Mouse (Mus musculus) CD4-positive helper T cell, adult 2 months (primary cell): ENCODE measurements around the gene Slc9a5.

Experiments used
- DNase-seq: peaks from one replicate; pipeline ENCODE4 v3.0.0-alpha.2; 2012; ENCODE audit warnings: low read depth, missing footprints, low spot score

Slc9a5 gene

DNA sequence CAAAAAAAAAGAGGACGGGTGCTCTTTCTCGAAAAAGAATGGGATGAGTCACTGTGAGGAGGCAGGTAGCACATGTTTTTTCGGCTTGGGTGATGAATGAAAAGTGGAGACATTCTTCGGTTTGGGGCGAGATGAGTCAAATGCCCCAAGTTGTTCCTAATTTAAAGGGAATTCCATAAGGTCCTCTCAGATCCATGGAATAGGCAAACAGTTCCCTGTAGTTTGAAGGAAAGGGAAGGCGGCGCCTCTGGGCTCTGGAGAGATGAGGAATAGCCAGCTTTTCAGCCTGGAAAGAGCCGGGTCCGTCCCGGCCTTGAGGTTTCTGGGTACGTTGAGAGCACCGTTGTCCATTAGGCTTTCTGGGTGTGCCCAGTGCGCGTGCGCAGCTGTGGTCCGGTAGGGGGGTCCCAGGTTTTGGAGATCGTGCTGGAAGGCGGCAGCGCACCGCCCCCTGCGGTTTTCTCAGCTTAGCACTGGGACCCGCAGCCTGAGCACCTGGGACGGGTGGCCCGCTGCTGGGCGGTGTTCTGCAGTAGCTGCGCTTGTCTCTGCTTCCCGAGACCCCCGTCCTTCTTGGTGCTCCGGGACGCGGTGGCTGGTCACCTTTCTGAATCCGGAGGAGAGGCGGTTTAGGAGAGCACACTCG lies at the start of gene Slc9a5:
Gene Slc9a5, plus strand, starts transcription at position 394 of the 646 bp plus-strand sequence.
- DNase-seq: peak; percentile 50

DNA sequence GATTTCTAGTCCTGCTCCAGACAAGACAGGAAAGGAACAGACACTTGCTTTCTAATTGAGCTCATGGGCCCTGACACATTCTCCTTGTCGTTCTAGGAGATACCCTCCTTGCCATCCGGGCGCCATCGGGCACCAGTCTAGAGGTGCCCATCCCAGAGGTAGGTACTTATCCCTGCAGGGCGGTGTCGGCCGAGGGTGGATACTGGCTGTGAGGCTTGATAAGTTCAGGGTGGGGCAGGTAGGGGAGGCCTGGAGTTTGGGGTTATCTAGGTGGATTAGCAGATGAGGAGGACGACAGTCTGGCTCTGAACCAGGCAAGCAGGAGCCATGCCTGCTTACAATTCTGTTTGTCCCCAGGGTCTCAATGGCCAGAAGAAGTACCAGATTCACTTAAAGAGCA lies 48.7 kb upstream of the Slc9a5 start:
- DNase-seq: no peak

- DNase-seq: no peak
These were observed 45.2 kb upstream of the Slc9a5 start for GRCm38 (mm10) chr8:105303396-105303795.

DNA sequence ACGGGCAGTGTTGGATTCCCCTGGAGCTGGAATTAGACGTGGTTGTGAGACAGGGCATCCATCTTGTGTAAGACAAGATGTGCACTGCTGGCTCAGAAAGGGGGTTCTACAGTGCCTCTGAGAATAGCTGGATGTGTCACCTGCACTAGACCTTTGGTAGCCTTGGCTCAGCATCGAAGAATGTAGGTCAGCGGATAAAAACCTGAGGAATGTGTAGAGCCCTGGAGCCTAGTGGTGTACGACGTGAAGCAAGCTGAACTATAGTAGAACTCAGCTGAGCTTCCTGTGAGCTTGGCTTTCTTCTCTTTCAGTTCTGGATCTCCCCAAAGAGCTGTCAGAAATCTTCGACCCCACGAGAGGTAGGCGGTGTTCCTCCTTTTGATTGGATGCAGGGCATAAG lies 44.8 kb upstream of the Slc9a5 start:
- no peak for DNase-seq

DNA sequence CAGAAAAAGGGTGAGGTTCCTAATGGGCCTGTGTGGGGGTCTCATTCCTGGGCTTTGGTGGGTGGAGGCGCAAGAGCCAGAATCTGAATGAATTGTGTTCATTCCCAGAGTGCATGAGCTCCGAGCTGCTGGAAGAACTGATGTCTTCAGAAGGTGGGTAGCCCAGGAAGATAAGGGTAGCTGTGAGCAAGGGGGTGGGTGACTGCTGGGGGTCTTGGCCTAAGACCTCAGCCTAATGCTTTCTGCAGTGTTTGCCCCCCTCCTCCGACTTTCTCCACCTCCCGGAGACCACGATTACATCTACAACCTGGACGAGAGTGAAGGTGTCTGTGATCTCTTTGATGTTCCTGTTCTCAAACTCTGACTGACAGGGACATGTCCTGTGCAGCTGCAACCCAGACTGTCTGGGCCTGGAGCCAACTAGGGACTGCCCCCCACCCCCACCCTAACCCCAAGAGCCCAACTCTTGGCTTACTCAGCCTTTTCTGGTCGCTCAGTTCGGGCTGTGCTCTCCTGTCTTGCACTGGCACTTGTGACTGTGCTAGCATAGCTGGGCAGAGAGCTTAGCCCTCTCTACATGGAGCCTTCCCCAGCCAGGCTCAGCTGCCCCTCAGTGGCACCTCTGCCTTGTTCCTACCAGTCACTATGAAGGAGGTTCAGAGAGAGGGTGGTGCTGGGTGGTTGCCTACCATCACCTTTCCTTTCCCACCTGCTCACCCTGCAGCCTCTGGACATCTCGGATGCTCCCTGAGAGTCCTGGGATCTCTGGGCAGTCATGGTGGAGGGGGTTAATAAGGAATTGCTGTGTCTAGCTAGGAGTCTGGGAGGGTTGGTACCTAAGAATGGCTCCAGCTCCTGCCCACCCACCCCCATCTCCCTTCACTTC lies 44.1 kb upstream of the Slc9a5 start:
- peak; percentile 60 for DNase-seq

DNA sequence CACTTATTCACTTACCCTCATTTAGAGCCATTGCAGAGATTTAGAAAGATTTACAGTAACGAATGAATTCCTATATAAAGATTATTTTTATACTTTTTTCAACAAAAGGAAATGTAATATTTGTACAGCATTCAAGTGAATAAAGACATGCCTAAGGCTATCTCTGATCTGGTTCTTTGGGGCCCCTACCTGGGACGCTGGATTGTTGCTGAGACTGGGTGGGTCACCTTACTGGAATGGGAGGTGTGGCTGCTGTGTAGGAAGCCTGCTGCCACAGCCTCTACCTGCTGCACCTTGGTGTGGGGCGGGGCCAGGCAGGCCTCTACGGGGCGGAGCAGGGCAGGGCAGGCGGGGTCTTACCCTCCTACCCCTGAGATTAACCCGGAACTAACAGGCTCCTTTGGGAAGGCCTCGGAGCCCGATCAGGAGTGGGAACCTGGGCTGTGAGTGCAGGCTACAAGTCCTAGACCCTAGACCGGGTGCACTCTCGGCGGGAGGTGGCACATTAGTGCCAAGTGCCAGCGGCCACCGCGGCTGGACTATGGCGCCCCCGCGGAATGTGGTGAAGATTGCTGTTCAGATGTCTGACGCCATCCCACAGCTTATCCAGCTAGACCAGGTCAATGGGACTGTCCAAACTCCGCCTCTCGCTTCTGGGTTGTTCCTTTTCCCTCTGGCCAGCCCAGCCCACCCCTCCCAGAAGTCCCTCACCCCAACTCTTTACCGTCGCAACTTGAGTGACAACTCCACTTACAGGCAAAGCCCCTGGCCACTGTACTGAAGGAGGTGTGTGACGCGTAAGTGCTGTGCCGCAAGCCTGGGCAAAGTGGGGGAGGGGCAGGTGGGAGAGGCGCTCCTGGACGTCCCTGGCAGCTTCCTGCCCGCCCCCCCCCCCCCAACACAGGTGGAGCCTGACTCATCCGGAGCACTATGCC lies 43.2 kb upstream of the Slc9a5 start, which contains the start of gene Elmo3:
Gene Elmo3, plus strand, starts transcription at position 391 of the 935 bp plus-strand sequence.
- DNase-seq: peak; percentile 63

GRCm38 (mm10) chr8:105306146-105306691 lies 42.4 kb upstream of the Slc9a5 start:
- no peak for DNase-seq

DNA sequence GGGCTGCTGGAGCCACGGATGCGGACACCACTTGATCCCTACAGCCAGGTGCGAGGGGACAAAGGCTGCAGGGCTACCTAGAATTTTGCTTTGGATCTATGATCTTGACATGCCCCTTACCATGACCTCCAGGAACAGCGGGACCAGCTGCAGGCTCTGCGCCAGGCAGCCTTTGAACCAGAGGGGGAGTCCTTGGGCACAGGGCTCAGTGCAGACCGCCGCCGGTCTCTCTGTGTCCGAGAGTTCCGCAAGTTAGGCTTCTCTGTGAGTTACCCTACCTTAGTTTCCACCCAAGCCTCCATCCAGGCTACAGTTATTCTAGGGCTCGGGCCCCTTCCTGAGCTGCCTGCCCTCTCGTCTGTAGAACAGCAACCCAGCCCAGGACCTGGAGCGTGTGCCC lies 41.0 kb upstream of the Slc9a5 start:
- DNase-seq: no peak

DNA sequence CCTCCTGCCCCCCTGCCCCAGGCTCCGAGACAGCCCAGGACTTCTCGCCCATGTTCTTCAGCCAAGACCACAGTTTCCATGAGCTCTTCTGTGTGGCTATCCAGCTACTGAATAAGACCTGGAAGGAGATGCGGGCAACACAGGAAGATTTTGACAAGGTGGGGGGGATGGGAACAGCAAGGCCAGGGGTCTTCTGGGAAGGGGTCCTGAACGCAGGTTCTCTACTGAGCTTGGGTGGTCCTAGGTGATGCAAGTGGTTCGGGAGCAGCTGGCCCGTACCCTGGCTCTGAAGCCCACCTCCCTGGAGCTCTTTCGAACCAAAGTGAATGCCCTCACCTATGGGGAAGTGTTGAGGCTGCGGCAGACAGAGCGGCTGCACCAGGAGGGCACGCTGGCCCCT lies 40.2 kb upstream of the Slc9a5 start:
- DNase-seq: no peak

DNA sequence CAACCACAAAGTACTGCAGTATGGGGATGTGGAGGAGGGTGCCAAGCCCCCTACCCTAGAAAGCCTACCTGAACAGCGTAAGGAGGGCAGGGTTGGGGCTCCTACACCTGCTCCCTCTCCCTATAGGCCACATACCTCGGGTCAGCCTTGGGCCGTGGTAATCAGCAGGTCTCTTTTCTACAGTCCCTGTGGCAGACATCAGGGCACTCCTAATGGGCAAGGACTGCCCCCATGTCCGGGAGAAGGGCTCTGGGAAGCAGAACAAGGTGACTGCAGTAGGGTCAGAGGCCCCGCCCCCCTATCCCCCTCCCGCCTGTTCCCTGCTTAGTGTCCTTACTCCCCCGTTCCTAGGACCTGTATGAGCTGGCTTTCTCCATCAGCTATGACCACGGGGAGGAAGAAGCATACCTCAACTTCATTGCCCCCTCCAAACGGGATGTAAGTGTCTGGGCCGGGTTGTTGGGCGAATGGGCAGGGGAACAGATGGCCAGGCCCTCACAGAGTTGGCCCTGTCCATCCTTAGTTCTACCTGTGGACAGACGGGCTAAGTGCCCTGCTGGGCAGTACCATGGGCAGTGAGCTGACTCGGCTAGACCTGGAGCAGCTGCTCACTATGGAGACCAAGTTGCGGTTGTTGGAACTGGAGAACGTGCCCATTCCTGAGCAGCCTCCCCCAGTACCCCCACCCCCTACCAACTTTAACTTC lies 39.3 kb upstream of the Slc9a5 start:
- no peak for DNase-seq

DNA sequence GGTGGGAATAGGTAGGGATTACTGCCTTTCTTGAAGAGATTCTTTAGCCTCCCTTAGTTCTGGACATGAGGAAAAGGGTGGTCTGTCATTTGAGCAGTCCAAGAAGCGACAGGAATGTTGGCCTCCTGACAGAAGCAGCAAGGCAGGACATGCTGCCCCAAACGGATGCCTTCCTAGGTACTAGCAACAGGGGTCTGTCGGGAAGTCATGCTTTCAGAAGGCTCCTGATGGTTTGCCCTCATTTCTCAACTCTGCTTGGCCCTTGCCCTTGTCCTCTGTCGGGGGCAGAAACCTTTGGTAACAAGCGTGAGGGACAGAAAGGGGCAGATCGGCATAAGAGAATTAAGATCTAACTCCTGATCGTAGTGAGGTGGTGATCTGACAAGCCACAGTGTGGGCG lies 38.5 kb upstream of the Slc9a5 start:
- DNase-seq: no peak

DNA sequence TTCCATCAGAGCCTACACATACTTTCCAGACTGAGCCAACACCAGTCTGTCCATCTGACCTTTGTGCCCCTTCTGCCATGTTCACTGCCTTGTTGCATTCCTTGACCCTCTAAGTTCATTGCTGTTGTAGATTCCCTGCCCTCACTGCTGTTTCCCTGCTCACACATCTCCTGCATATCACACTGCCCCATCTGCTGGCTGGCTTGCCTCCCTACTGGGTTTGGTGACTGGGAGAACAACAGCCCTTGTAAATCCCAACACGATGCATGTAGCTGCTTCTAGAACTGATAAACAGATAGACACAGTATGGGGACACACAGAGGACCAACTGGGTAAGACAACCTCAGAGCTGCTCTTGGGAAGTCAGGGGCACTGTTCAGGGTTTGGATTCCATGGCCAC lies 36.9 kb upstream of the Slc9a5 start:
- no peak for DNase-seq

DNA sequence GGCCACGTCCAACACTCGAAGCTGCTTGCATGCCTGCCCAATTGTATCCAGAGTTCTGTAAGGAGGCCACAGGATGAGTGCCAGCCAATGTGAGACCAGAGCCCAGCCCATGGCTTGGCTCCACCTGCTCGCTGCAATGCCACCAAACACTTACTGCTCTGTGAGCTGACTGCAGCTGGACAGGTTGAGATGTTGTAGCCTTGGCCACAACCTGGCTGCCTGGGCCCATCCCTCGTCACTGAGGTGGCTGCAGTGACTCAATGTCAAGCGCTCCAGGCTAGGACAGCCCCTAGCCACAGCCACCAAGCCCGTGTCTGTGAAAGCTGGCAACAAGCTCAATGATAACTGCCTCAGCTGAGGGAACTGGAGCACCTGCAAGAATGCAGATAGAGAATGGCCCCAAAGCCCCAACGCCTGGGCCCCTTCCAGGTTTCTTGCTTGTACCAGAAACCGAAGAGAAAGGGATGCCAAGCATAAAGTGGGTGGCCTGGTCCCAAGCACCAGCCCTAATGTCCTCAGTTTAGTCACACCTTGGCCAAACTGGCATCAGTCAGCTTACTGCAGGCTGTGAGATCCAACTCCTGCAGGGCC lies 35.7 kb upstream of the Slc9a5 start:
- DNase-seq: no peak

- no peak for DNase-seq
These were observed 34.8 kb upstream of the Slc9a5 start for GRCm38 (mm10) chr8:105313622-105314402.

- DNase-seq: no peak
These were observed 33.4 kb upstream of the Slc9a5 start for GRCm38 (mm10) chr8:105315073-105315769.

DNA sequence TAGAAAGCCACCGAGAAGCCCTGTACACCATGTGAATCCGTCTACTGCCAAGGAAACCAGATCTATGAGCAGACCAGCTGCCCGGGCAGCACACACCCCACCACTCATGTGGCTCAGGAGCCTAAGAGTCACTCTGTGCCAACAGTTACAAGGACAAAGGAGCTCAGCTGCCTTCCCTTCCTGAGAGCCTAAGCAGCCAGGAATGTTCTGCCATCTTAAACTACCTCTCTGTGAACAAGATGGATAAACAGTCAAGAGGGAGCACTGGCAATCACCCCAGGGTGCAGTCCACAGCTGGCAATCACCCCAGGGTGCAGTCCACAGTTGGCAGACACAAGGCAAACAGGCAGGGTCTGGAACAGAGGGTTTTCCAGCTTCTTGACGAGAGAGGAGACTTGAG lies 30.7 kb upstream of the Slc9a5 start:
- DNase-seq: no peak

DNA sequence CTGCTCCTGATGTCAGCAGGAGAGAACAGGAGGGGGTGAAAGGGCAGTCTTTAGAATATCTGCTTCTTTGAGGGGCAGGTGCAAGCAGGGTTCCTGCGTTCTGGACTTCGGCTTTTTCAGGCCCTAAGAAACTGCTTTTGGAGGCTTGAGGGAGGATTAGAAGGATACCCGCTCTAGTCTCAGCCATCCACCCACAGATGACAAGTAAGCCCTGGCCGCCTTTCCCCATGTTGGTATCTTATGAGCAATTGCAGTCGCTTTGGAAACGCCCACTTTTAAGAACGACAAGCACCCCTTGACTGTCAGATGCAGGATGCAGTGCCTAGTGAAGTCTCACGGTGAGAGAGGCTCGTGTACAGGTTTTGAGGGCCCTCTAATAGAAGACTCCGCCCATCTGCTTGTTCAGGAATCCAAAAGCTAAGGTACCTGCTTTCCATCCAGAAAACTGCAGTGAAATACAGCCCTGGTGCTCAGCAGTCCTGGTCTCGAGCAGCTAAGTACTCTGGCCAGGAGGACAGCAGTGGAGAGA lies 29.9 kb upstream of the Slc9a5 start:
- no peak for DNase-seq

GRCm38 (mm10) chr8:105323183-105323582 lies 25.5 kb upstream of the Slc9a5 start:
- no peak for DNase-seq

DNA sequence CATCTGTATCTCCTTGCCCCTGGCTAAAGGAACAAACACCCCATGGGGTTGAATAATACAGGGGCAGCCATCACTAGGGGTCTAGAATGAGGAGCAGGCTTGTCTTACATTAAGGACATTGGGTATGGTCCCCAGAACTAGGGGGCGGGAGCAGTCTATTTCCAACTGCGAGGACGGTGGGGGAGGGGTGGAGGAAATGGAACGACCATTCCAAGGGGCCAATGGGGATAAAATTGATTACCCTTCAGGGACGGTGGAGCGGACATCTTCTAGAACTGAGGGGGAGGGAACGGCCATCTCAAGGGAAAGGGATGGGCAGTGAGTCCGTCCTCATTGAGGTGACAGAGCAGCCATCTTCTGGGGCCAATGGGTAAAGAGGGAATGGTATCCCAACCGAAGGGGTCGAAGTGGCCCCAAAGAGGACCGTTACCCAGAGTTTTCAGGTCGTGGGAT lies 23.0 kb upstream of the Slc9a5 start:
- peak; percentile 26 for DNase-seq
